Mouse (Mus musculus): ENCODE measurements around the gene Tor4a. TPM values are rescaled to one million over a fixed set of nuclear protein-coding genes. Genes with fewer than 3 reads are reported as not detected.

Tor4a gene
- polyA plus RNA-seq, 1 experiment from 2014 or later: 11.7 TPM

Other genes starting within 250 kb of the Tor4a start
- gene Zmynd19, start 247.1 kb downstream of the Tor4a start, polyA plus RNA-seq (2015; fragmentation: Nextera tagmentation; extraction: Ambion mirVana): 16.3 and 17.0 TPM in 2 replicates
- 24.5 and 26.0 TPM in 2 replicates for gene Dph7, start 234.5 kb downstream of the Tor4a start, polyA plus RNA-seq (2015; fragmentation: Nextera tagmentation; extraction: Ambion mirVana)
- gene Mrpl41, start 221.8 kb downstream of the Tor4a start, polyA plus RNA-seq (2015; fragmentation: Nextera tagmentation; extraction: Ambion mirVana): 106 and 114 TPM in 2 replicates
- gene Pnpla7, start 220.9 kb downstream of the Tor4a start, polyA plus RNA-seq (2015; fragmentation: Nextera tagmentation; extraction: Ambion mirVana): 5.1 and 7.9 TPM in 2 replicates
- 67.3 and 71.1 TPM in 2 replicates for gene Nsmf, start 142.5 kb downstream of the Tor4a start, polyA plus RNA-seq (2015; fragmentation: Nextera tagmentation; extraction: Ambion mirVana)
- gene Entpd8, start 116.6 kb downstream of the Tor4a start, polyA plus RNA-seq (2015; fragmentation: Nextera tagmentation; extraction: Ambion mirVana): 0.31 and 0.52 TPM in 2 replicates
- 1.0 and 1.1 TPM in 2 replicates for gene Noxa1, start 101.7 kb downstream of the Tor4a start, polyA plus RNA-seq (2015; fragmentation: Nextera tagmentation; extraction: Ambion mirVana)
- gene Nrarp, start 16.1 kb downstream of the Tor4a start, polyA plus RNA-seq (2015; fragmentation: Nextera tagmentation; extraction: Ambion mirVana): 15.7 and 16.0 TPM in 2 replicates
- gene Nelfb, start 14.6 kb upstream of the Tor4a start, polyA plus RNA-seq (2015; fragmentation: Nextera tagmentation; extraction: Ambion mirVana): 121 and 122 TPM in 2 replicates
- gene Stpg3, start 17.8 kb upstream of the Tor4a start, polyA plus RNA-seq (2015; fragmentation: Nextera tagmentation; extraction: Ambion mirVana): not detected in 2 replicates
- 0.69 and 1.4 TPM in 2 replicates for gene Fam166a, start 21.9 kb upstream of the Tor4a start, polyA plus RNA-seq (2015; fragmentation: Nextera tagmentation; extraction: Ambion mirVana)
- 704 and 709 TPM in 2 replicates for gene Tubb4b, start 27.8 kb upstream of the Tor4a start, polyA plus RNA-seq (2015; fragmentation: Nextera tagmentation; extraction: Ambion mirVana)
- not detected in 2 replicates for gene Slc34a3, start 37.5 kb upstream of the Tor4a start, polyA plus RNA-seq (2015; fragmentation: Nextera tagmentation; extraction: Ambion mirVana)
- not detected in 2 replicates for gene Rnf224, start 39.9 kb upstream of the Tor4a start, polyA plus RNA-seq (2015; fragmentation: Nextera tagmentation; extraction: Ambion mirVana)
- gene Rnf208, start 45.4 kb upstream of the Tor4a start, polyA plus RNA-seq (2015; fragmentation: Nextera tagmentation; extraction: Ambion mirVana): 8.9 and 9.9 TPM in 2 replicates
- 0.19 and 0.35 TPM in 2 replicates for gene Cysrt1, start 45.6 kb upstream of the Tor4a start, polyA plus RNA-seq (2015; fragmentation: Nextera tagmentation; extraction: Ambion mirVana)
- 3.5 and 5.0 TPM in 2 replicates for gene AL732309.1, start 50.0 kb upstream of the Tor4a start, polyA plus RNA-seq (2015; fragmentation: Nextera tagmentation; extraction: Ambion mirVana)
- gene Tmem203, start 58.6 kb upstream of the Tor4a start, polyA plus RNA-seq (2015; fragmentation: Nextera tagmentation; extraction: Ambion mirVana): 24.4 and 24.5 TPM in 2 replicates
- 6.7 and 8.7 TPM in 2 replicates for gene Tprn, start 65.7 kb upstream of the Tor4a start, polyA plus RNA-seq (2015; fragmentation: Nextera tagmentation; extraction: Ambion mirVana)
- gene Ssna1, start 75.6 kb upstream of the Tor4a start, polyA plus RNA-seq (2015; fragmentation: Nextera tagmentation; extraction: Ambion mirVana): 229 and 239 TPM in 2 replicates
- 132 and 136 TPM in 2 replicates for gene Anapc2, start 75.6 kb upstream of the Tor4a start, polyA plus RNA-seq (2015; fragmentation: Nextera tagmentation; extraction: Ambion mirVana)
- not detected in 2 replicates for gene Tmem210, start 91.3 kb upstream of the Tor4a start, polyA plus RNA-seq (2015; fragmentation: Nextera tagmentation; extraction: Ambion mirVana)
- gene Lrrc26, start 93.0 kb upstream of the Tor4a start, polyA plus RNA-seq (2015; fragmentation: Nextera tagmentation; extraction: Ambion mirVana): 3.4 and 4.5 TPM in 2 replicates
- gene Grin1, start 122.3 kb upstream of the Tor4a start, polyA plus RNA-seq (2015; fragmentation: Nextera tagmentation; extraction: Ambion mirVana): 0.45 and 0.48 TPM in 2 replicates
- 48.8 and 52.0 TPM in 2 replicates for gene Man1b1, start 135.5 kb upstream of the Tor4a start, polyA plus RNA-seq (2015; fragmentation: Nextera tagmentation; extraction: Ambion mirVana)
- gene Dpp7, start 159.5 kb upstream of the Tor4a start, polyA plus RNA-seq (2015; fragmentation: Nextera tagmentation; extraction: Ambion mirVana): 14.5 and 14.9 TPM in 2 replicates
- 16.4 and 20.5 TPM in 2 replicates for gene Uap1l1, start 168.8 kb upstream of the Tor4a start, polyA plus RNA-seq (2015; fragmentation: Nextera tagmentation; extraction: Ambion mirVana)
- 42.2 and 45.2 TPM in 2 replicates for gene Sapcd2, start 175.4 kb upstream of the Tor4a start, polyA plus RNA-seq (2015; fragmentation: Nextera tagmentation; extraction: Ambion mirVana)
- 2.1 and 3.6 TPM in 2 replicates for gene Entpd2, start 199.0 kb upstream of the Tor4a start, polyA plus RNA-seq (2015; fragmentation: Nextera tagmentation; extraction: Ambion mirVana)
- gene Npdc1, start 202.5 kb upstream of the Tor4a start, polyA plus RNA-seq (2015; fragmentation: Nextera tagmentation; extraction: Ambion mirVana): 27.5 and 28.7 TPM in 2 replicates
- 0.11 TPM in 1 of 2 replicates, not detected in the other for gene Fut7, start 226.4 kb upstream of the Tor4a start, polyA plus RNA-seq (2015; fragmentation: Nextera tagmentation; extraction: Ambion mirVana)
- 4.5 and 4.8 TPM in 2 replicates for gene Abca2, start 231.8 kb upstream of the Tor4a start, polyA plus RNA-seq (2015; fragmentation: Nextera tagmentation; extraction: Ambion mirVana)